Mouse (Mus musculus): ENCODE results near the gene Rpl36-ps4. TPM values are rescaled to one million over a fixed set of nuclear protein-coding genes. Genes with fewer than 3 reads are reported as not detected.

The Rpl36-ps4 gene
- polyA plus RNA-seq, 1 experiment from 2014 or later, result not detected

DNA sequence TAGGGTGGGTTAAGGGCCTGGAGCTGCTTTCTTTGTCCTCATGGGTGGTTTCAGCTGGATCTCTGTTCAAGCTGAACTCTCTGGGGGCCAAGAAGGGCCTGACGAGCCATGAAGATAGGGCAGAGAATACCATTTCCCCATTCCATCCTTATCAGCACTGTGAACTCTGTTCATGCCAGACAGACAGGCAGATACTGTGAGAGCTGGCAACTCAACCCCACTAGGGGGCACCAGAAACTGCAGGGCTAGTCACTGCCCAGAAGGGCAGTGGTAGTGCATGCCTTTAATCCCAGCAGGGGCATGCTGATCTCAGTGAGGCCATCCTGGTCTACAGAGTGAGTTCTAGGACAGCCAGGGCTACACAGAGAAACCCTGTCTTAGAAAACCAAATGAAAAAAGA is 38.2 kb upstream of the Rpl36-ps4 start:
- 61% methylated on average over 1 of the region's 1 CpGs for WGBS
- Histone ChIP-seq H3K4me1 (peaks cover 9% of the 10 kb centered on the region), H3K4me3 (no peak overlapping the region), H3K9ac (no peak overlapping the region), H3K27ac (no peak overlapping the region), H3K27me3 (no peaks in the 10 kb centered on the region), H3K36me3 (no peaks in the 10 kb centered on the region), H3K4me2 (no peak overlapping the region), H3K9me3 (no peaks in the 10 kb centered on the region)
- no peak for ATAC-seq (ENCODE audit: insufficient number of reproducible peaks, insufficient read depth, low FRiP score, low TSS enrichment, low read depth)

DNA sequence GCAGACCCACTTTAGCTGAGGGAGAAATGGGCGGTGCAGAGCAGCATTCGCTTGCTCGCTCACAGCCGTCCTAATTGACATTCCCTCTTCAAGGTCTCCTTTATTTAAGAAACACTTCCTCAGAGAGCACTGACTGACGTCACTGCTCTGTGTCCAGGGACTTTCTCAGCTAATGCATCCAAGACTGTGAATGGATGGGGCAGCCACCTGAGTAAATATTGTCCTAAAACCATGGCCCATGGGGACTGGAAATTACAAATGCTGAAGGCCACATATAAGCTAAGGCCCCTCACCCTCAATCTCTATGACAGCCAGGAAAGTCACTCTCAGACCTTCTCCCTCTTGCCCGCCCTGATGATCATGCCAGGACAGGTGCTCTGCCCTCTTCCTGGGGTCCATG is 23.6 kb upstream of the Rpl36-ps4 start:
- Histone ChIP-seq H3K4me1 (no peaks in the 10 kb centered on the region), H3K9me3 (no peaks in the 10 kb centered on the region), H3K9ac (no peak overlapping the region), H3K4me2 (no peak overlapping the region), H3K4me3 (no peak overlapping the region), H3K27ac (no peak overlapping the region), H3K27me3 (no peaks in the 10 kb centered on the region), H3K36me3 (no peaks in the 10 kb centered on the region)
- no peak for ATAC-seq (ENCODE audit: insufficient number of reproducible peaks, insufficient read depth, low FRiP score, low TSS enrichment, low read depth)
- 73% methylated on average over 6 of the region's 6 CpGs for WGBS

DNA sequence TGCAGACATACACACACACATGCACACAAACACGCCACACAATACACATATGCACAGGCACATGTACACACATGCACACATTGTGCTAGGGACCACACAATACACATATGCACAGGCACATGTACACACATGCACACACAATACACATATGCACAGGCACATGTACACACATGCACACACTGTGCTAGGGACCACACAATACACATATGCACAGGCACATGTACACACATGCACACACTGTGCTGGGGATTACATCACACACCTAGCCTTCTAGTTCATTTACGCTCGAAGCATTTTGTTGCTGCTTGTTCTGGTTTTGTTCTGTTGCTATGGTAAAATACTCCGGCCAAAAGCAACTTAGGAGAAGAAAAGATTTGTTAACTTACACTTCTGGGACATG is 20.1 kb upstream of the Rpl36-ps4 start:
- Histone ChIP-seq H3K9ac (no peak overlapping the region), H3K4me3 (no peak overlapping the region), H3K9me3 (no peaks in the 10 kb centered on the region), H3K27me3 (no peaks in the 10 kb centered on the region), H3K27ac (no peak overlapping the region), H3K36me3 (no peaks in the 10 kb centered on the region), H3K4me2 (no peak overlapping the region), H3K4me1 (no peaks in the 10 kb centered on the region)
- no peak for ATAC-seq (ENCODE audit: insufficient number of reproducible peaks, insufficient read depth, low FRiP score, low TSS enrichment, low read depth)
- 76% methylated on average over 4 of the region's 4 CpGs for WGBS

DNA sequence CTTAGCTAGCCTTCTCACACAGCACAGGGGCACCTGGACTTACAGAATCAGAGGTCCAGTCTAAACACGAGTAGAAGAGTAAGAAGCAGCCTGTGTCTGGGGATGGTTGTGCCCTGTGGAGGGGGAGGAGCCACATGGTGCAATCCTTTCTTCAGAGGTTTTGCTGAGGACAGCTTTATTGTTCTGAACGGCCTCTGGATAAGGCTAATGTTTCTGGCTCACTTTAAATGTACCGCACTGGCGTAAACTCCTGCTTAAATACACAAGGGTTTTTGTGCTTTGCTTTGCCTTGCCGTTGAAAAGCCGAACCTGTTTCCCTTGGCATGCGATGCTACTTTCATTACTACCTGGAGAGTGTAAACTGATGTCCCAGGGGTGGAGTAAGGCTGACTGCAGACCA is 19.6 kb upstream of the Rpl36-ps4 start:
- H3K9me3 ChIP-seq, result no peaks in the 10 kb centered on the region
- H3K27me3 ChIP-seq, result no peaks in the 10 kb centered on the region
- no peaks in the 10 kb centered on the region for H3K4me1 ChIP-seq
- ATAC-seq (ENCODE audit: insufficient number of reproducible peaks, insufficient read depth, low FRiP score, low TSS enrichment, low read depth), result 0 out of 2 replicates have a peak, but pooled peaks have one; percentile 48
- no peak overlapping the region for H3K9ac ChIP-seq
- no peak overlapping the region for H3K4me3 ChIP-seq
- H3K4me2 ChIP-seq, result no peak overlapping the region
- no peak overlapping the region for H3K27ac ChIP-seq
- H3K36me3 ChIP-seq, result no peaks in the 10 kb centered on the region
- WGBS, result 48% methylated on average over 7 of the region's 7 CpGs

DNA sequence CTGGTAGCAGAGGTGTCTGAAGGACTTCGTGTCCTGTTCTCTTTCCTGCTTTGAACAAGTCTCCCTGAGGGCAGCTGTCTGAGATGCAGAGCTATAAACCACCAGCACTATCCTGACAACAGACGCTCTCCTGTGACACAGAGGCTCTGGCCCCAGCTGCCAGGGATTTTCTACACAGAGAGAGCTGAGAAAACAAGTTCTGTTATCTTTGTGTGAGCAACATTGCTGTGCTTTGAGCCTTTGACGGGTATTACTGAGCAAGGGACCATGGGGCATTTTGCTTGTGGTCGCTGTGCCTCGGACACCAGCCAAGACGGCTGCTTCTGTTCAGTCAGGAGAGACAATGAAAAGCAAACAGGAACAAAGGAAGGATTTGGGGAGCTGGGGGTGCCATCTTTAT is 17.6 kb upstream of the Rpl36-ps4 start:
- Histone ChIP-seq H3K36me3 (no peaks in the 10 kb centered on the region), H3K9me3 (no peaks in the 10 kb centered on the region), H3K4me1 (no peaks in the 10 kb centered on the region), H3K4me3 (no peak overlapping the region), H3K27me3 (no peaks in the 10 kb centered on the region), H3K4me2 (no peak overlapping the region), H3K9ac (no peak overlapping the region), H3K27ac (no peak overlapping the region)
- 31% methylated on average over 6 of the region's 6 CpGs for WGBS
- no peak for ATAC-seq (ENCODE audit: insufficient number of reproducible peaks, insufficient read depth, low FRiP score, low TSS enrichment, low read depth)

DNA sequence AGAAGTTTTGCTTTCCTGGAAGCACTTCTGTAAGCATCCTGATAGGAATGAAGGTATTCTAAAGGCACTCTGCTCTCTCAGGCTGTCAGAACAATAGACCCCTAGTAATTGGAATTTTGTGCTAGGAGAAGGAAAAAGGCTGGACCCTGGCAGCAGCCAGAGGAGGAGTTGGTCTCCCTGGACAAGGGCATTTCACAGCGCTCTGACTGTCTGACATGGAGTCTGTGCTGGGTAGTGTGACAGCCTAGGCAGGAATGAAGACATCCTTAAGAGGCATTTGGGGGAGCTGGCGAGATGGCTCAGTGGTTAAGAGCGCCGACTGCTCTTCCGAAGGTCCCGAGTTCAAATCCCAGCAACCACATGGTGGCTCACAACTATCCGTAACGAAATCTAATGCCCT is 17.1 kb upstream of the Rpl36-ps4 start:
- Histone ChIP-seq H3K4me3 (no peak overlapping the region), H3K9ac (no peak overlapping the region), H3K9me3 (no peaks in the 10 kb centered on the region), H3K27ac (no peak overlapping the region), H3K27me3 (no peaks in the 10 kb centered on the region), H3K4me2 (no peak overlapping the region), H3K36me3 (no peaks in the 10 kb centered on the region), H3K4me1 (no peaks in the 10 kb centered on the region)
- ATAC-seq (ENCODE audit: insufficient number of reproducible peaks, insufficient read depth, low FRiP score, low TSS enrichment, low read depth), result no peak
- WGBS, result 94% methylated on average over 8 of the region's 8 CpGs

DNA sequence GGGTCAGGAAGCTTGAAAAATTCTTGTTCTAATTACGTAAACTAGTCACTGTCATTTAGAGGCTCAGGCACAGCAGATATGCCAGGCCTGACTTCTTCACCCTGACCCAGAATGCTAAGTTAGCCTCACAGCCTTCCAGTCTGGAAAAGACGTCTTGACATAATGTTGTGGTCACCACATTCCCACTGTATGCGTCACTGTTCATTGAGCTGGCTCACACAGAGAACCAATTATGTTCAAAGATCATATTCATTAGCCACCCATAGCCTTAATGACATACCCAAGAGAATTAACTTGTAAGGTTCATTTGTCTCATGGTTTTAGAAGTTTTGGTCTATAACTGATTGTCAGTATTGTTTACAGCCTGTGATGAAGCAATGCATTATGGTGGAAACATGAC is 5.4 kb upstream of the Rpl36-ps4 start:
- ATAC-seq (ENCODE audit: insufficient number of reproducible peaks, insufficient read depth, low FRiP score, low TSS enrichment, low read depth), result no peak
- Histone ChIP-seq H3K4me3 (no peak overlapping the region), H3K9me3 (peaks cover 13% of the 10 kb centered on the region), H3K27me3 (no peaks in the 10 kb centered on the region), H3K4me2 (no peak overlapping the region), H3K9ac (no peak overlapping the region), H3K36me3 (no peaks in the 10 kb centered on the region), H3K27ac (no peak overlapping the region), H3K4me1 (no peaks in the 10 kb centered on the region)
- 82% methylated on average over 3 of the region's 3 CpGs for WGBS

DNA sequence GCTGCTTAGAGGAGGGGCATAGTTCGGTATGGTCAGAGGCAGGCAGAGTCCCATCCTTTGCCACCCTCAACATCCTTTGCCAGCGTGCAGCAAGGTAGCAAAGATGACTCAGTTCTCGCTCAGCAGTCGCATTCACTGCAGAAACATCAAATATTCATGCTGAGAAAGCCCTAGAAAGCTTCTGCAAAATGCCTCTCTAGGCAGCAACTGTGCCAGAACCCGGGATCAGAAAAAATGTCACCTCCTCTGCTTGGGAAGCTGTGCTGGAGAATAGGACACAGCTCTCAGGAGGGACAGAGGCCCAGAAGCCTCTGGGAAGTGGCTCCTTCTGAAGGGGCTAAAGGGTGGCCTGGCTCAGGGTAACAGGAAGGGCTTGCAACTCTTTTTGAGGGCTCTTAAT is 2.7 kb upstream of the Rpl36-ps4 start:
- Histone ChIP-seq H3K4me2 (no peak overlapping the region), H3K9me3 (no peaks in the 10 kb centered on the region), H3K9ac (no peak overlapping the region), H3K27ac (no peak overlapping the region), H3K4me1 (no peaks in the 10 kb centered on the region), H3K36me3 (no peaks in the 10 kb centered on the region), H3K27me3 (no peaks in the 10 kb centered on the region), H3K4me3 (no peak overlapping the region)
- ATAC-seq (ENCODE audit: insufficient number of reproducible peaks, insufficient read depth, low FRiP score, low TSS enrichment, low read depth), result no peak
- 86% methylated on average over 5 of the region's 5 CpGs for WGBS

DNA sequence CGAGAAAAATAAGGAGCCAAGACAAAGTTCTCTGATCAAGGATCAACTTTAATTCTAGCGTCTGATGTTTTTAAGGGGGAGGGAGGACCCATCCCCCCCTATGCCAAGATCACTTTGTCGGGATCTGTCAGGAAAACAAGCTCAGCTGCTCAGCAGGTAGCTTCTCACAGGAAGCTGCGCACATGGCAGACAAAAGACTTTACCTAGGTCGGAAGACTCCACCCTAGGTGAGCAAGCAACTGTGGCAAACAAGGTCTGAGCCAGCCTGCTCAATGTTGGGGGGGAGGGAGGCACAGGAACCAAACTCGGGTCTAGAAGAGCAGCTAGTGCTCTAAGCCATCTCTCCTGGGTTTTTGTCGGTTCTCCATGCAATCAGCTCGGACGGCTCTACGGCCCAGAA is 13.5 kb downstream of the Rpl36-ps4 start:
- H3K4me2 ChIP-seq, result no peak overlapping the region
- no peaks in the 10 kb centered on the region for H3K9me3 ChIP-seq
- no peaks in the 10 kb centered on the region for H3K4me1 ChIP-seq
- H3K27me3 ChIP-seq, result no peaks in the 10 kb centered on the region
- 84% methylated on average over 10 of the region's 10 CpGs for WGBS
- no peak for ATAC-seq (ENCODE audit: insufficient number of reproducible peaks, insufficient read depth, low FRiP score, low TSS enrichment, low read depth)
- no peaks in the 10 kb centered on the region for H3K36me3 ChIP-seq
- no peak overlapping the region for H3K27ac ChIP-seq
- H3K9ac ChIP-seq, result no peak overlapping the region
- no peak overlapping the region for H3K4me3 ChIP-seq

DNA sequence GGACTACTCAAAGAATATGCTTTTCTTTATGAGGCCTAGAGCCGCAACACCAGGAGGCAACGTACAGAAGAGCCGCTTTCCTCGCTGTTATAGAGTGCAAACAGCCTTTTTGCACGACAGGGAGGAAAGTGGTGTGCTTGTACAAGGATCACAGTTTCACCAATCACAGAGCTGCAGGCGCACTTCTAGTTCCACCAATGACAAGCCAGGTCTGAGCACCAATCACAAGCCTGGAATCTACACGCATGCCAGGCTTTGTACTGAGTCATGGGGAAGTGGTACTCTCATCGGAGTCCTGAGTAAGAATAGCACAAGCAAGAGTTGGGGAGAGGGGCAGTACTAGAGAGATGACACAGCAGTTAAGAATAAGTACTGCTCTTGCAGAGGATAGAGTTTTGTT is 14.0 kb downstream of the Rpl36-ps4 start:
- Histone ChIP-seq H3K36me3 (no peaks in the 10 kb centered on the region), H3K4me1 (no peaks in the 10 kb centered on the region), H3K4me3 (no peak overlapping the region), H3K27ac (no peak overlapping the region), H3K9ac (no peak overlapping the region), H3K9me3 (no peaks in the 10 kb centered on the region), H3K27me3 (no peaks in the 10 kb centered on the region), H3K4me2 (no peak overlapping the region)
- no peak for ATAC-seq (ENCODE audit: insufficient number of reproducible peaks, insufficient read depth, low FRiP score, low TSS enrichment, low read depth)
- 87% methylated on average over 8 of the region's 8 CpGs for WGBS

DNA sequence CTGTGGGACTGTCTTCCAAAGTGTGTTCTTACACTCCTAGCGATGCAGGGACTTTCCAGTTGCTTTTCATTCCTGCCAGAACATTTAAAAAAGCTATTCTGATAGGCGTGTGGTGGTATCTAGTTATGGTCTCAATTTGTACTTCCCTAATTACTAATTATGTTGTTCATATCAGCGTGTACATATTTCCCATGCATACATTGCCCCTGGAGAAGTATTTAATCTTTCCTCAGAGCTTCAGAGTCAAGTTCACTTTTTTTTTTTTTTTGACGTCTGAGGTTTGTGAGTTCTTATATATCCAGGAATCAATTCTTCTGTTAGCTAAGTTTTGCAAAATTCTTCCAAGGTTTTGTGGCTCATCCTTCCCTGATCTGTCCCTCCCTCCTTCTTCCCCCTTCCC is 15.4 kb downstream of the Rpl36-ps4 start:
- Histone ChIP-seq H3K4me3 (no peak overlapping the region), H3K27me3 (no peaks in the 10 kb centered on the region), H3K4me1 (no peaks in the 10 kb centered on the region), H3K4me2 (no peak overlapping the region), H3K27ac (no peak overlapping the region), H3K36me3 (no peaks in the 10 kb centered on the region), H3K9me3 (no peaks in the 10 kb centered on the region), H3K9ac (no peak overlapping the region)
- ATAC-seq (ENCODE audit: insufficient number of reproducible peaks, insufficient read depth, low FRiP score, low TSS enrichment, low read depth), result no peak
- WGBS, result 81% methylated on average over 4 of the region's 4 CpGs

DNA sequence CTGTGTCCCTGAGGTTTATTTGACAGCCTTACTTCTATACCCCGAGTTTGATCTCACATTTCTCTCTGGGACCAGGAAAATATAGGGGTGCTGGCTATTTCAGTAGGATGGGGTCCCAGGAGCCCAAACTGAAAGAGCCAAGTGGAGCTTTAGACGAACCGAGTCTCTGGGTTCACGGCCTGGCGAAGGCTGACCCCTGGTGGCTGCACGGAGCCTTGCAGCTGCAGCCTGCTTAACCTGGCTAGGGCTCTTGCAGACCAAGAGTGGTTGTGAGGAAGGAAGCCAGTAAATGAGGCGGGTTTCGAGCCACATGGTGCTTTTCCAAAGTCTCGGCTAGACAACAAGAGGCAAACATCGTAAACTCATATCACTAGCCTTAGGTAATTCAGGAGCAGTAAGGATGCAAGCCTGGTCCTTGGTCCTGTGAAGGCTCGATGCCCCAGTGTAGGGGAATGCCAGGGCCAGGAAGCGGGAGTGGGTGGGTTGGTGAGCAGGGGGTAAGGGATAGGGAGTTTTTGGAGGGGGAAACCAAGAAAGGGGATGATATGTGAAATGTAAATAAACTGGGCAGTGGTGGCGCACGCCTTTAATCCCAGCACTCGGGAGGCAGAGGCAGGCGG is 28.3 kb downstream of the Rpl36-ps4 start:
- no peak overlapping the region for H3K4me2 ChIP-seq
- H3K36me3 ChIP-seq, result no peaks in the 10 kb centered on the region
- WGBS, result 42% methylated on average over 16 of the region's 16 CpGs
- ATAC-seq (ENCODE audit: insufficient number of reproducible peaks, insufficient read depth, low FRiP score, low TSS enrichment, low read depth), result 0 out of 2 replicates have a peak, but pooled peaks have one; percentile 56
- H3K27ac ChIP-seq, result no peak overlapping the region
- no peak overlapping the region for H3K4me3 ChIP-seq
- no peaks in the 10 kb centered on the region for H3K4me1 ChIP-seq
- no peak overlapping the region for H3K9ac ChIP-seq
- H3K27me3 ChIP-seq, result no peaks in the 10 kb centered on the region
- no peaks in the 10 kb centered on the region for H3K9me3 ChIP-seq
